Mouse (Mus musculus): ENCODE measurements at regions not wholly inside any gene's neighbourhood (a gene's known extent, or its start where the extent isn't known, plus 50 kb on each side); places are given as distances from the start of the nearest gene placed in this dataset.

GRCm38 (mm10) chr14:76651096-76651495 is 94.4 kb upstream of the Serp2 start:
- no peak for TF ChIP-seq CTCF (IDR thresholded peaks at IDR 0.05; ENCODE audit: low read depth)
- no peak for TF ChIP-seq EP300 (IDR thresholded peaks at IDR 0.05; ENCODE audit: low read depth)
